Mouse (Mus musculus): ENCODE results near the gene Gm37240.

GRCm38 (mm10) chr3:85264963-85265362, 622.4 kb downstream of the Gm37240 start:
- TF ChIP-seq POLR2A (IDR thresholded peaks at IDR 0.05; ENCODE audit: borderline replicate concordance, insufficient read depth, low read length) = no peak
- TF ChIP-seq CTCF (IDR thresholded peaks at IDR 0.05; ENCODE audit: borderline replicate concordance, insufficient read depth, low read depth, low read length) = no peak
